Mouse (Mus musculus) fibroblast of lung, adult 2 months (primary cell): ENCODE results near the gene Ank.
A peak's percentile ranks its signal among the peaks of the same experiment; 100 is the strongest.

ENCODE experiments used
- DNase-seq: peaks from one replicate; pipeline ENCODE4 v3.0.0-alpha.2; 2011; ENCODE audit warnings: low read depth

Gene Ank

DNA sequence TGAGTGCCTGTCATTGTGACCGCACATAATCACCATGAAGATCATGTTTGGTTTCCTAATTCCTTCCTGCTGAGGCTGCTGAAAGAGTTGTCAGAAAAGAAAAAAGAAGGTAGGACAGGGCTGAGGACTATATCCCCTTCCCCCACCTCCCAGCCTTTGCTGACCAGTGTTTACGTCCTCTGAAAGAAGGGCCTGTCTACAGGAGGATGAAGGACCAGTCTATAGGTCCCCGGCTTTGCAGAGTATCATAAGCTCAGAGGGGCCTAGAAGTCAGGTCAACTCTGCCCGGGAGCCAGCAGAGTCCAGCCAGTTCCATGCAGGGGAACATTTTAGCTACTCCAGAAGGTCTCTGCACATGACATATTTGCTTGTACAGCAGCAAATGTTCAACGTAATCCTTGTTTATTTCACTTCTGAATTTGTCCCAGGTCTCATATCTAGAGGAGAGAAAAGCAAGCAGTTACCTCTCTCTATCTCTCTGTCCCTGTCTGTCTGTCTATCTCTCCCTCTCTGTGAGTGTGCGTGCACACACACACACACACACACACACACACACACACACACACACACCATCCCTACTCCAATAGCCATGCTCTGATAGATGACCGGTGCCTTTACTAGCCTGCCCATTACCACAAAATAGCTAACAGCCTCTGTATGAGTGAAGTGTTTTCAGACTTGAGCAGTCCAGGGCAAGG, 31.0 kb downstream of the Ank start:
- no peak for DNase-seq

DNA sequence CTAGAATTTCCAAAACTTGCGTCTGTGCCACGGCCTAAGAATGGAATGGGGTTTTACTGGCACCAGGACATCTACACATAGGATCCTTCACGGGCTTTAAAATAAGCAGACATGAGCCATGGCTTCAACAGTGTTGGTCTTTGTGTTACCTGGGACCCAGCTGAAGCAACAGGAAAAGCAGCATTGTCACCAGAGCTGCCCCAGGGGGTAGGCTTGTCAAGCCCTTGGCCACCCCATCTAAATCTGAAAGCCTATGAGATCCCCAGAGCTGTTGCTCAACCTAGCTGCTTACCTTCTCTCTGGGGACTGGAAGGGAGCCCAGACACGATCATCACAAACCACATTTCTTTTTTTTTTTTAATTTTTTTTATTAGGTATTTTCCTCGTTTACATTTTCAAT, 31.6 kb downstream of the Ank start:
- peak; percentile 45 for DNase-seq

GRCm38 (mm10) chr15:27500390-27500789, 33.9 kb downstream of the Ank start:
- DNase-seq = no peak

DNA sequence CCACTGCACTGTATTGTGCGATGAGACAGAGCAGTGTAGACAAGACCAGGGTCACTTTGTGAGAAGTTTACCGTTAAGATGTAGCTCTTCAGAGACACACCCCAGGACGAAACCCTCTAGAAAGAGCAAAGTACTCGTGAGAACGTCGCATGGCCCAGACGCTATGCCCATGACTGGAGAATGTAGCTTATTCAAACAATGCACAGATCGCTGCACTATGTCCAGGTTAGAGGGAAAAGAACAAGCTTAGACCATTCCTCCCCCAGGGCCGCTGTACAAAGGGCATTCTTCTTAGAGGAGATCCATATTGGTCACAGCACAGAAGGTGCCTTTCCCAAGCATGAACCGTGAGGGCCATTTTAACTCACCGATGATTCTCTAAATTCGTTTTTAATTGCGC, 35.9 kb downstream of the Ank start:
- DNase-seq = no peak

GRCm38 (mm10) chr15:27503221-27503620, 36.7 kb downstream of the Ank start:
- no peak for DNase-seq

DNA sequence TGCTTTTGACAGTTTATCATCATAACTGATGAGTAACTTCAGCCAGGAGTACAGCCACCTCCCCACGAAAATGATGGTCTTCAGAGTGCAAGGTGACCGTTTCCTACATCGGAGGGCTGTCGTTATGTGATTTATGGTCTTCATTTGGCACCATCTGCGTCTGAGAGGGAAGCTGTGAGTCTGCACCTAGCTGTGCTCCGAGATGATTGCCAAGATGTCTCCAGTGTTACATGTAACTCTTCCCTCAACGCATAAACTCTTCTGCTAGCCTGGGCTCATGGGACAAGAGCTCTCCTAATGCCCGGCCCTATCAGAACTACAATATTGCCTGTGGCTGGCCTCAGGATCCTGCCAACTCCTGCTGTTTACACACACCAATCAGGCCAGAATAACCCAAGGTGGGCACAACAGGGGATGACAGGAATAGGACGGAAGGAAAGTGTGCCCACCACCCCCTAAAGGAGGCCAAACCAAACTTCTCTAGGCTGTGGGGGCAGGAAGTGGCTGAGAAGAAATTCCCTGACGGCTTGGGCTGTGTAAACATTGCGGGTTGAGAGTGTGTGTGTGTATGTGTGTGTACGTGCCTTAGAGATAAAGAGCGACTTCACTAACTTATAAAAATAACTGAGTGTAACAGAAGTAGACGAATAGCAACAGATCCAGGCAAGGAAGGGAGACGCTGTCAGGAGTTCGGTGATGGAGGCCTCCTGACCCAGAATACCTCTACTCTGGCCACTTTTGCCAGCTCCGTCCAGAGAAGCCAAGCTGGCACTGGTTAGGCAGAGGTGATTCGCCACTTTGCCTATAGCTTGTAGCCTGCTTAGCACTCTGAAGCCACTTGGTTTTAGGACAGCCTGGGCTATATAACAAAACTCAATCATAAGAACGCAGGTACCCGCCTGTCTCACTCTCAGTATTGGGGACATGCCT, 37.6 kb downstream of the Ank start:
- no peak for DNase-seq

GRCm38 (mm10) chr15:27506127-27506886, 39.8 kb downstream of the Ank start:
- DNase-seq = no peak

GRCm38 (mm10) chr15:27506893-27507596, 40.6 kb downstream of the Ank start:
- DNase-seq = no peak

GRCm38 (mm10) chr15:27508169-27508568, 41.7 kb downstream of the Ank start:
- no peak for DNase-seq

- no peak for DNase-seq
These were observed 42.5 kb downstream of the Ank start for GRCm38 (mm10) chr15:27508982-27509381.

DNA sequence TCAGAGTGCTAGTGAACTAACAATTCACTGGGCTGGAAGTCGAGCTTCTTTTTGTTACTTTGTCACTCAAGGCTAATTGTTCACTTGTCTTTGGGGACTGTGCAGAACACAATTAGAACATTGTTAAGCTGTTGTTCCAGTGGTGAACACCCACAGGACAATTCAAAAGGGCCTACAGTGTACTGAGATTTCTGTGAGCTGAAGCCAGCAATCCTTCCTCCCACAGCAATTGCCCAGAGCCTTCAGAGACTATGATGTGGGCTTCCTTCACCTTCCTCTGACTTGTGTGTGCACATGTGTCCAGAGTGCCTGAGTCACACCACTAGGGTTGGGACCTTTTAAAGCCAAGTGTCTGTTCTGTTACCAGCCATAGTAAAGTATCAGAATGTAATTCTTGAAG, 50.5 kb downstream of the Ank start:
- DNase-seq = no peak

- DNase-seq = no peak
These were observed 51.5 kb downstream of the Ank start for GRCm38 (mm10) chr15:27518026-27518425.

DNA sequence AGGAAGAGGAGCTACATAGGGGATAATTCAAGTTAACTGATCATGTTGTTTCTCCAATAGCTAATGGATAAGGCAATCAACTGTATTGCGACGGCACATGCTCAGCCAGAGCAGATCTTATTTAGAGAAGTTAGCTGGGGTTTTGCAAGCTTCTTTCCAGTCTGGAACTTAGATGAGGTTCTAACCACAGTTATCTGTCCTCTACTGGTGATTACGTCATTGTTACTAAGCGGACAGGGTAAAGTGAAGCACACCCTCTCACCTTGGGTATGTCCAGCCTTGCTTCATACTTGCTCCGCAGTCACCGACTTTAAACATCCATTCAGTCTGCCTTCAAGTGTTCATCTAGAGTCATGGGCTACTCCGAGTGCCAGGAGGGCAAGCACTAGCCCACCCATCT, 53.4 kb downstream of the Ank start:
- DNase-seq = no peak

- DNase-seq = no peak
These were observed 58.9 kb downstream of the Ank start for GRCm38 (mm10) chr15:27525233-27526005.

DNA sequence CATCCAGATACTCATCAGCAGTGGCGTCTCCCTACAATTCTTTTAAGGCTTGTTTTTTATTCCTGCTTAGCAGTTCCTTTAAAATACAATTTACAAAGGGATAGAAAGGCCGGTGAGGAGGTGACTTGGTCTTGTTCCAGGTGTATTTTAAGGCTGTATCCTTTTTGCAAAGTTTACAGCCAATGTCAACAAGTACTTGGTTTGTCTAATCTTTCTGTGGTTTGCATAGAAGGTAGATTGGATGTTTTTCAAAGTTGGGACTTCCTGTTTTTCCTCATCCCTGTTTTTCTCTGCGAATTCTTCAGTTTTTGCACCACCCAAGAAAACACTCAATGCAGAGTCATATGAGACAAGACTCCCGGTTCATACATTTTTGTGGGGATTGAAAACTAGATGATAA, 62.4 kb downstream of the Ank start:
- DNase-seq = no peak

DNA sequence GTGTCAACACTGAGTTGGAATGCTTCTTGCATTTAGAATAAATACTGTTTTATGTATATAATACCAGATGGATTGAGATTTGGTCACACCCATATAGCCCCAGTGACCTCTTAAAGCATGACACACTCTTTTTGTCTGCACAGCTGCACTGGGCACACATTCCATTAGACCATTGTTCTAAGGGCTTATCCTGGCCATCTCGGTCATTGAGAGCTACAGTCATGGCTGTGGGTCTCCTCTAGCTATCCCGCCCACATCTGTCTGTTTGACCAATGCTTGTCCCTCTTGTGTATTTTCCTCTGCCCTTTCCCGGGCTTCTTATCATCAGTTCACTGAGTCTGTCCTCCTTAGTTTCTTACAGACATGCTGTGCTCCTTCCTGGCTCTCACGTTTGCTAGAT, 63.5 kb downstream of the Ank start:
- DNase-seq = no peak

DNA sequence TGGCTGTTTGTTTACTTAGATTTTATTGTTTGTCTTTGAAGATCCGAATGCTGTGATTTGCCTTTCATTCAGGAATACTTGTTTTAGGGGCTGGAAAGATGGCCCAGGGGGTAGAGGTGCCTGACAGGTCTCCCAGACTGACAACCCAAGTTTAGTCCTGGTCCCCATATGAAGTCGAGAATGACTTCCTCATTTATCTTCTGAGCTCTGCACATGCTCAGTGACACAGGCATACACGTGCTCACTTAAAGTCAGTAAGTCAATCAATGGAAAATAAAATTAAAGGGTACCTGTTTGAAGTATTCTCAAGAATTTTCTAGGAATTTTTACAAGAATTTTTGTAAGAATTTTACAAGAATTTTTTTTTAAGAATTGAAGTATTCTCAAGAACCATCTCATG, 66.6 kb downstream of the Ank start:
- DNase-seq = no peak

- DNase-seq = no peak
These were observed 69.2 kb downstream of the Ank start for GRCm38 (mm10) chr15:27535681-27536080.

DNA sequence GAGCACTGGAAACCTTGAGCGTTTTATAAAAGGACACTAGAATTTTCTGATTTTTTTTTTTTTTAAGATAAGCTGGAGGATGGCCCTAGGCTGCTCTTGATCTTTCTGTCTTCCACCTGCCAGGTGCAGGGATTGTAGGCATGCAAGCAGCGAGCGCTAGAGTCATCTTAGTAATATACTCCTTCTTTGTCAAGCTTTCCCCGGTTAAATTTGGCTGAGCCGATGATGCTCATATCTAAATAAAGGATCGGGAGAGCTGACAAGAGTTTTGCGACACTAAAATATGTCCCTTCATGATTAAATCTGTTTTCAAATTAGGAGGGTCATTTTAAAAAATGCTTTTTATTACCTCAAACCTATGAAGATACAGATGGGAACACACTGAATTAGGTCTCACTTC, 69.7 kb downstream of the Ank start:
- DNase-seq = no peak

DNA sequence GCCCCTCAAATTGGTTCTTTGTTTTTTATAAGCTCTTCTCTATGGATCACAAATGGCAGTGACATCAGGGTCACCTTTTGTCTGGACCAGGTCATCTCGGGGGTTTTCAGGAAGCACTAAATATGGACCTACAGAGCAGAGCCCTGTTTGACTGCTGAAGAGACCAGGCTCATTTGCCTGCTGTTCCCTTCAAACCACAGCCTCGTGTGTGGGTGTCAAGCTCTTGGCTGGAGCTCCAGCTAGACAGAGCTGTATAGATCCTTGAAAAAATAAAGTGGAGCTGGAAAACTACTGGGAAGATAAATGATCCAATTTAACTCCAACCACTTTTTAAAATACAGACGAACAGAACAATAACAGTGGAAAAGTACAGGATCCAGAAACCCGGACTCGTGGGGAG, 70.3 kb downstream of the Ank start:
- DNase-seq = no peak

- no peak for DNase-seq
These were observed 71.2 kb downstream of the Ank start for GRCm38 (mm10) chr15:27537519-27538223.
